Mouse (Mus musculus) CD4-positive naive resting alpha-beta T cell, adult 57 days (primary cell): Measurements from ENCODE around the gene Lcn2. TPM values are rescaled to one million over a fixed set of nuclear protein-coding genes. Genes with fewer than 3 reads are reported as not detected.

Experiments
- total RNA-seq: library from RNA; stranded (reverse); gene quantifications from one replicate; pipeline ENCODE4 v1.2.4, GENCODE M21; 2023

The Lcn2 gene
- total RNA-seq = 3.1 TPM

DNA sequence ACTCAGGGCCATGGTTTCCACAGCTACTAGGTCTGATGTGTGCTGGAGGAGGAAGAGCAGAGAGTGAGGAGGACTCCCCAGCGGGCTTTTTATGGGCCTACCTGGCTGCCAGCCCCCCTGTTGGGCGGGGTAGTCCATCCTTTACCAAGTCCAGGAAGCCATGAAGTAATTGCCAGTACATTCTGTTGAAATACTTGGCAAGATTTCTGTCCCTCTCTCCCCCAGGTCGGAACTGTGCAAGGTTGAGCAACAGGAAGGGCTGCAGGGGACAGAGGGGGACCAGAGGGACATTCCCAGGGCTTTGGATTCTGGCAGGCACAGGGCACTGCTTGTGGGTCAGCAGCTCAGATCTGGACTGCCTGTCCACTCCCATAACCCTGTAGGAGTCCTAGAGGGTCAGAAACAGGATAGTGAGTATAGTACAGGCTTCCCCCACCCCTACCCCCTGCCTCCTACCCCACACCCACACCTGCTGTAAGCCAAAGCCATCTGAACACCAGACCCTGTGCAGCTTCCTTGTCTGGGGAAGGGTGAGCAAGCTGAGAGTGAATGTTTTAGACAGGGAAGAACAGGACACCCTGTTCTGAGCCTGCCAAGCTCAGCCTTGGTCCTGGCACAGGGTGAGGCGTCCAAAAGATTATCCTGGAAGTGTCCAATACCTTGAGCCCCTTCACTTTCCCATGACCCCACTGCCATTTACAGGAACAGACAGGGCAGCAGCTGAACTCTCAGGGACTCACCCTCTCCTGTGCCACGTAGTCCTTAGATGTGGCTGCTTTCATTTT, at the start of gene Lcn2:
Gene Lcn2 (minus strand): TSS at position 547 of the 785 bp plus-strand sequence.

DNA sequence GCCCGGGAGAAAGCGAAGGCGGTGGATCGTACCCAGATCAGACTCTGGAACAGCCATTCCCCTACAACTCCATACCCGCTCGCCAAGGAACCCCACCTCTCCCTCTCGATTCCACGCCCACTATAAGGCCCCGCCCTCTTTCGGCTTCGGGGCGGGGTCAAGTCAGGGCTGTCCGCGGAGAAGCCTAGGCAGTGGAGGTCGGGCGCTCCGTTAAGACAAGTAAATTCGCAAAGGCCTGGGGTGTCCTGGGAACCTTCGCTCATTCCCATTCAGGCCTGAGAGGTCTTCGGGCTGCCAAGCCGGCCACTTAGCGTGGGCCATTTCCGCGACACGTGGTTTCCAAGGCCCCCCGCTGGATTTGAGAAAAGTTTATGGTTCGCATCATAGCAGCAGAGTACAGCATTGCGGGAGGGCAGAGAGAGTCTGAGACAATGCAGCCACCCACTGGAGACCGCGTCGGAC, 7.5 kb upstream of the Lcn2 start, which contains the start of gene Ptges2:
Gene Ptges2 (plus strand): TSS at position 413 of the 462 bp plus-strand sequence.

DNA sequence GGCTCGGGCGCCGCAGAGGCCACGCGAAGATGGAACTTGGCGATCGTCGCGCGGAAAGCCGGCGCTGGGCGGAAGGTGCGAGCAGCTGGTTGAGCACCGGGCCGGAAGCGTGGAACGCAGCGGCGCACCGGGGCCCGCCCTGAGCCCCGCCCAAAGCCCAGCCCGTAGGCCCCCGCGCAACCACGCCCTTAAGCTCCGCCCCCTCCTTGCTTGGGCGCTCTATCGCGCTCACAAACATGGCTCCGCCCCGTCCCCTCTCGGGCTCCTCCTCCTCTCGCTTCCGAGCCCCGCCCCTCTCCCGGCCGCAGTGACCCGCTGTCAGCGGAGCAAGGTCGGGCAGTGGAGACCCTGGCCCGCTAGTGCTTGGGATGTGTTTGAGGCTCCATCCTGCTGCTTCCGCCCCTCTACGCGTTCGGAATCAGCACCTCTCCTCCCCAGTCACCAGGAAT, 6.3 kb downstream of the Lcn2 start, which contains the start of gene 1110008P14Rik:
Gene 1110008P14Rik (minus strand): TSS at position 164 of the 449 bp plus-strand sequence.

DNA sequence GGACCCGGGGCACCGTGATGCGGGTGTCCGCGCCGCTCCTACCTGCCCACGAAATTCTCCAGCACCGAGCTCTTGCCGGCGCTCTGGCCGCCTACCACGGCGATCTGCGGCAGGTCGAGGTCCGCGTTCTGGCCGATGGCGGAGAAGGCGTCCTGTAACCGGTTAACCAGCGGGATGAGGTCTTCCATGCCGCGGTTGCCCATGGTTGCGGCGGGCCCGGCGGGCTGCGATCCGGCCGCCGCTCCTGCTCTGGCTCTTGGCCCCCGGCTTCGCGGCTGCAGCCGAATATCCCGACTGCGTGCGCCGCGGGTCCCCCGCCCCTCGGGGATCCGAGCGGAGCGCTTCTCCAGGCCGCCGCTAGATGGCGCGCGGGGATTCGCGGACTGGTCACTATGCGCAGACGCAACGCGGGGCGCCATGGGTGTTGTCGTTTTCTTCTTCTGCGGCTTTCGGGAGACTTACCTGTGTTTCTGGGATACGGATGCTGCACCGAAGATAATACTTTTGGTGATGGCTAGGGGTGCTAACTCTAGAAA, 35.0 kb downstream of the Lcn2 start, which contains the start of gene Dnm1:
Gene Dnm1 (minus strand): TSS at position 332 of the 536 bp plus-strand sequence.

DNA sequence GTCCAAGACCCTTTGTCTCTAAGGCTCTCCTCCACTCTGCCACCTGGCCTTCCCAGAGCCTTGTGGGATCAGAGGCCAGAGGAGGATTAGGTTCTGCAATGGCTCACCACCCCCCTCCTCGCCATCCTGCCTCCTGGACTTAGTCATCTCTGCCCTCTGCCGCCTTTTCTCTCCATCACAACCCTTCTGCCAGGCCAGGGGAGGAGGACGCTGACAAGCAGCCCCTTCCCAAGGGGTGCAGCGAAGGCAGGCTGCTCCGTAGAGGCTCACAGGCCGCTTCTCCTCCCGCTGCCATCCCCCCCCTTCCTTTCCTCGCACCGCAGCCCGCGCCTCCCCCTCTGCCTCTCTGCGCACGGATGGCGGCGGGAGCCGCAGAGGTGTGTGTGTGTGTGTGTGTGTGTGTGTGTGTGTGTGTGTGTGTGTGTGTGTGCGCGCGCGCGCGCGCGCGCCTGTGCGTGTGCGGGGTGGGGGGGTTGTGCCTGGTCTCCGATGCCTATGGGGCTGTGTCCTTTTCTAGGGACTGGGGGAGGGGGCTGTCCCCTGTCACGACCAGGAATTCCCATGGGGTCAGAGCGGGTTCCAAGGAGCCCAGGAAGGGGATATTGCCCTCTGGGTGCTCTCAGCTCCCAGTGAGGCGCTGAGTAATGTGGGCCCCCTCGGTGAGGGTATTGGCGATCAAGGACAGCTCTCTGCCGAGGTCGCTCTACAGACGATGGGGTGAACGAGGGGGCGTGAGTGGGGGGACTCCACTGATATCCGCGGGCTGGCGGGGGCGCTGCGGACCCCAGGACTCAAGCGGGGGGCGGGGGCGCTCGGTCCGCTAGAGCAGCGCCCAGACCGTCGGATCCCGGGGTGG, 35.7 kb downstream of the Lcn2 start, which contains the start of gene Ciz1:
Gene Ciz1 (plus strand): TSS at position 177 of the 856 bp plus-strand sequence.

Other genes with a start within 250 kb of the Lcn2 start
- 145 TPM for gene Prrc2b, start 237.2 kb downstream of the Lcn2 start, total RNA-seq
- 16.4 TPM for gene Pomt1, start 151.7 kb downstream of the Lcn2 start, total RNA-seq
- gene Uck1, start 128.1 kb downstream of the Lcn2 start, total RNA-seq = 105 TPM
- 47.1 TPM for gene Golga2, start 100.9 kb downstream of the Lcn2 start, total RNA-seq
- gene Swi5, start 100.2 kb downstream of the Lcn2 start, total RNA-seq = 70.6 TPM
- gene Ciz1, start 35.9 kb downstream of the Lcn2 start, total RNA-seq = 122 TPM
- not detected for gene Dnm1, start 34.9 kb downstream of the Lcn2 start, total RNA-seq
- gene 1110008P14Rik, start 6.3 kb downstream of the Lcn2 start, total RNA-seq = 29.9 TPM
- gene Ptges2, start 7.6 kb upstream of the Lcn2 start, total RNA-seq = 10.3 TPM
- 4.7 TPM for gene Naif1, start 62.2 kb upstream of the Lcn2 start, total RNA-seq
- 77.5 TPM for gene Slc25a25, start 63.2 kb upstream of the Lcn2 start, total RNA-seq
- 188 TPM for gene Fam102a, start 147.1 kb upstream of the Lcn2 start, total RNA-seq
- gene Dpm2, start 182.6 kb upstream of the Lcn2 start, total RNA-seq = 51.6 TPM
- gene Pip5kl1, start 186.5 kb upstream of the Lcn2 start, total RNA-seq = 2.3 TPM
- not detected for gene 9430097D07Rik, start 187.4 kb upstream of the Lcn2 start, total RNA-seq
- 15.6 TPM for gene St6galnac4, start 198.8 kb upstream of the Lcn2 start, total RNA-seq
- 2.2 TPM for gene St6galnac6, start 211.5 kb upstream of the Lcn2 start, total RNA-seq
- 0.77 TPM for gene Ak1, start 233.5 kb upstream of the Lcn2 start, total RNA-seq